Mouse (Mus musculus) hindbrain, postnatal 0 days (tissue): ENCODE data around the gene Filip1l. TPM values are rescaled to one million over a fixed set of nuclear protein-coding genes. Genes with fewer than 3 reads are reported as not detected.

Experiments used
- ATAC-seq: fragments of 200-750 bp; cut with Nextera tagmentation; 2 replicates; pipeline ENCODE4 v1.8.0; 2017; ENCODE audit warnings: mild to moderate bottlenecking, moderate TSS enrichment, moderate library complexity
- DNase-seq: peaks from one replicate; pipeline ENCODE4 v3.0.0-alpha.2; 2015; ENCODE audit warnings: low spot score
- H3K27ac ChIP-seq: fragments of 300-500 bp; sonication (generic); 2 replicates; pipeline ENCODE4 v1.5.1; 2014; ENCODE audit warnings: mild to moderate bottlenecking
- H3K27me3 ChIP-seq: fragments of 300-500 bp; sonication (generic); 2 replicates; pipeline ENCODE4 v1.6.1; 2014; ENCODE audit warnings: low read length, mixed read lengths; ENCODE audit not compliant: insufficient read depth
- H3K36me3 ChIP-seq: fragments of 300-500 bp; sonication (generic); 2 replicates; pipeline ENCODE4 v1.6.1; 2014; ENCODE audit warnings: low read length, mixed read lengths; ENCODE audit not compliant: insufficient read depth
- H3K4me1 ChIP-seq: fragments of 300-500 bp; sonication (generic); 2 replicates; pipeline ENCODE4 v1.6.1; 2014; ENCODE audit warnings: antibody characterized with exemption, low read length, mixed read lengths; ENCODE audit not compliant: insufficient read depth
- H3K4me2 ChIP-seq: fragments of 300-500 bp; sonication (generic); 2 replicates; pipeline ENCODE4 v1.6.1; 2014; ENCODE audit warnings: low read depth, mild to moderate bottlenecking, low read length, moderate library complexity, mixed read lengths
- H3K4me3 ChIP-seq: fragments of 300-500 bp; sonication (generic); 2 replicates; pipeline ENCODE4 v1.5.1; 2014; ENCODE audit warnings: low read length
- H3K9ac ChIP-seq: fragments of 300-500 bp; sonication (generic); replicated peaks from 2 replicates; pipeline ENCODE4 v1.6.1; 2014; ENCODE audit warnings: mild to moderate bottlenecking, low read length, moderate library complexity, mixed read lengths
- H3K9me3 ChIP-seq: fragments of 300-500 bp; sonication (generic); 2 replicates; pipeline ENCODE4 v1.6.1; 2016; ENCODE audit warnings: low read length, mixed read lengths
- CTCF ChIP-seq: IDR thresholded peaks from 2 replicates; pipeline ENCODE4 v1.5.1; 2016; ENCODE audit warnings: antibody characterized with exemption, control low read depth, low read depth
- WGBS: fragments of 180-500 bp; shearing (Covaris S2); extraction: QIAGEN DNeasy Blood & Tissue Kit; methylation state at CpG from one replicate; pipeline ENCODE4 v1.1.7; 2014; 5-methylcytosine and 5-hydroxymethylcytosine counted together
- polyA plus RNA-seq: library from polyadenylated mRNA; unstranded; fragments of >200 nt; fragmentation: Nextera tagmentation; extraction: Ambion mirVana; gene quantifications from 2 replicates; pipeline ENCODE4 v1.2.1, GENCODE M21; 2015
- total RNA-seq: library from RNA; depleted of rRNA; stranded (reverse); fragments of >200 nt; gene quantifications from 2 replicates; pipeline ENCODE4 v1.2.3, GENCODE M21; 2014

Filip1l gene
- total and polyA plus RNA-seq, 2 experiments from 2014 or later: 1.0 to 1.8 TPM

- Histone ChIP-seq H3K9me3 (no peaks in the 10 kb centered on the region), H3K27ac (no peak overlapping the region), H3K4me3 (no peak overlapping the region), H3K27me3 (no peaks in the 10 kb centered on the region), H3K4me2 (peak overlapping the region; percentile 10; the same call in 1 of the 2 replicates), H3K36me3 (no peaks in the 10 kb centered on the region), H3K4me1 (no peaks in the 10 kb centered on the region), H3K9ac (no peak overlapping the region)
- ATAC-seq: no peak
- TF ChIP-seq CTCF: no peak
- WGBS: 66% methylated on average over 11 of the region's 11 CpGs
- DNase-seq: no peak
Observed at GRCm38 (mm10) chr16:57393161-57393560, 40.3 kb downstream of the Filip1l start.

- no peaks in the 10 kb centered on the region for H3K36me3 ChIP-seq
- ATAC-seq: no peak
- H3K9me3 ChIP-seq: no peaks in the 10 kb centered on the region
- H3K4me2 ChIP-seq: no peak overlapping the region
- TF ChIP-seq CTCF: no peak
- no peaks in the 10 kb centered on the region for H3K4me1 ChIP-seq
- WGBS: 65% methylated on average over 6 of the region's 6 CpGs
- no peak overlapping the region for H3K27ac ChIP-seq
- no peak overlapping the region for H3K9ac ChIP-seq
- no peak overlapping the region for H3K4me3 ChIP-seq
- DNase-seq: no peak
- H3K27me3 ChIP-seq: no peaks in the 10 kb centered on the region
Observed at GRCm38 (mm10) chr16:57396249-57396648, 43.4 kb downstream of the Filip1l start.

- Histone ChIP-seq H3K4me1 (no peaks in the 10 kb centered on the region), H3K27ac (no peak overlapping the region), H3K36me3 (no peaks in the 10 kb centered on the region), H3K9ac (no peak overlapping the region), H3K9me3 (no peaks in the 10 kb centered on the region), H3K4me2 (no peak overlapping the region), H3K4me3 (no peak overlapping the region), H3K27me3 (no peaks in the 10 kb centered on the region)
- ATAC-seq (no peak; the same call in 1 of the 2 replicates), DNase-seq (no peak)
- no peak for TF ChIP-seq CTCF
- WGBS: 65% methylated on average over 6 of the region's 6 CpGs
Observed at GRCm38 (mm10) chr16:57397845-57398244, 45.0 kb downstream of the Filip1l start.

- no peaks in the 10 kb centered on the region for H3K27me3 ChIP-seq
- no peak overlapping the region for H3K27ac ChIP-seq
- H3K9me3 ChIP-seq: no peaks in the 10 kb centered on the region
- ATAC-seq (peak; percentile 43), DNase-seq (peak; percentile 89)
- H3K4me2 ChIP-seq: no peak overlapping the region
- peak; percentile 87 for TF ChIP-seq CTCF
- no peaks in the 10 kb centered on the region for H3K36me3 ChIP-seq
- H3K4me1 ChIP-seq: no peaks in the 10 kb centered on the region
- no peak overlapping the region for H3K9ac ChIP-seq
- no peak overlapping the region for H3K4me3 ChIP-seq
- WGBS: 62% methylated on average over 18 of the region's 18 CpGs
Observed at GRCm38 (mm10) chr16:57398387-57399214, 45.7 kb downstream of the Filip1l start.

GRCm38 (mm10) chr16:57399566-57399965, 46.7 kb downstream of the Filip1l start:
- no peaks in the 10 kb centered on the region for H3K27me3 ChIP-seq
- no peak overlapping the region for H3K4me3 ChIP-seq
- 88% methylated on average over 10 of the region's 10 CpGs for WGBS
- no peaks in the 10 kb centered on the region for H3K9me3 ChIP-seq
- no peak overlapping the region for H3K27ac ChIP-seq
- ATAC-seq (no peak), DNase-seq (no peak)
- H3K4me2 ChIP-seq: no peak overlapping the region
- H3K9ac ChIP-seq: no peak overlapping the region
- H3K36me3 ChIP-seq: no peaks in the 10 kb centered on the region
- H3K4me1 ChIP-seq: no peaks in the 10 kb centered on the region
- no peak for TF ChIP-seq CTCF

- ATAC-seq (no peak), DNase-seq (no peak)
- Histone ChIP-seq H3K4me1 (no peaks in the 10 kb centered on the region), H3K9me3 (no peaks in the 10 kb centered on the region), H3K36me3 (no peaks in the 10 kb centered on the region), H3K27me3 (no peaks in the 10 kb centered on the region), H3K4me2 (no peak overlapping the region), H3K9ac (no peak overlapping the region), H3K4me3 (no peak overlapping the region), H3K27ac (no peak overlapping the region)
- WGBS: 57% methylated on average over 6 of the region's 6 CpGs
- no peak for TF ChIP-seq CTCF
Observed at GRCm38 (mm10) chr16:57401702-57402101, 48.8 kb downstream of the Filip1l start.

- no peak overlapping the region for H3K27ac ChIP-seq
- H3K4me1 ChIP-seq: no peaks in the 10 kb centered on the region
- no peaks in the 10 kb centered on the region for H3K9me3 ChIP-seq
- ATAC-seq: no peak
- WGBS: 88% methylated on average over 4 of the region's 4 CpGs
- DNase-seq: no peak
- TF ChIP-seq CTCF: no peak
- H3K4me3 ChIP-seq: no peak overlapping the region
- H3K4me2 ChIP-seq: no peak overlapping the region
- H3K36me3 ChIP-seq: no peaks in the 10 kb centered on the region
- H3K9ac ChIP-seq: no peak overlapping the region
- H3K27me3 ChIP-seq: no peaks in the 10 kb centered on the region
Observed at GRCm38 (mm10) chr16:57402910-57403309, 50.0 kb downstream of the Filip1l start.
